8 mouse cellular contexts compared by ENCODE assay signal in genomic region chr4:43492821-43493185, GRCm38 (mm10). TPM values are rescaled to one million over a fixed set of nuclear protein-coding genes. Genes with fewer than 3 reads are reported as not detected.
DNase-seq lines count a peak whose midpoint lies in the region; ATAC-seq and TF ChIP-seq lines count a peak whose summit lies in the region.

Gene Ccdc107, plus strand, starts transcription at chr4:43492900.

- no peak for TF ChIP-seq CTCF in lung, adult 2 months (IDR thresholded peaks at IDR 0.05; ENCODE audit: insufficient read depth, low read length)

- intact Hi-C loops in heart, postnatal 25 days (cut with DNase I), result no loop called here

- peaks cover 0 to 7% of the 10 kb centered on the region in 2 experiments; a peak in 1 of 4 replicates for H3K4me1 ChIP-seq in ES-E14 (ENCODE audit: control insufficient read depth in 2 of 2, insufficient read depth in 2 of 2, low read length in 2 of 2, poor library complexity in 1 of 2)
- H3K4me1 ChIP-seq in forebrain, embryonic 15.5 days, result peaks cover 23% of the 10 kb centered on the region
- peaks cover 5% of the 10 kb centered on the region; the same call in 1 of the 2 replicates for H3K4me1 ChIP-seq in lung, adult 2 months (ENCODE audit: control insufficient read depth, insufficient read depth, low read length)

- no peaks in the 10 kb centered on the region for H3K9me3 ChIP-seq in ES-E14 (ENCODE audit: control insufficient read depth, insufficient read depth, low read depth, low read length)
- H3K9me3 ChIP-seq in forebrain, embryonic 15.5 days, result no peaks in the 10 kb centered on the region

- peak; percentile 98 for ATAC-seq in forebrain, embryonic 15.5 days (replicated peaks)
- peak; percentile 90 for ATAC-seq in neutrophil, adult 5-6 weeks (ENCODE audit: extremely low read depth, insufficient number of reproducible peaks, low FRiP score, poor library complexity, severe bottlenecking)

- WGBS in forebrain, embryonic 15.5 days, result under 1% methylated on average over 25 of the region's 25 CpGs
- under 1% methylated on average over 25 of the region's 25 CpGs for WGBS in lung, adult 2 months

- peaks cover 17% of the 10 kb centered on the region for H3K36me3 ChIP-seq in ES-E14 (ENCODE audit: control insufficient read depth, insufficient read depth, low read length, poor library complexity, severe bottlenecking)
- H3K36me3 ChIP-seq in forebrain, embryonic 15.5 days, result no peaks in the 10 kb centered on the region

- H3K4me3 ChIP-seq in ES-E14 (ENCODE audit: insufficient read depth in 1 of 2, low read depth in 1 of 2, low read length in 2 of 2, poor library complexity in 1 of 2, severe bottlenecking in 1 of 2), result peak within 1 kb of the TSS; percentile 75
- peak within 1 kb of the TSS; percentile 84 for H3K4me3 ChIP-seq in forebrain, embryonic 15.5 days
- H3K4me3 ChIP-seq in lung, adult 2 months (replicated peaks; ENCODE audit: extremely low read depth, low read depth, low read length), result peak within 1 kb of the TSS; percentile 93

- peak within 1 kb of the TSS; percentile 88 for H3K9ac ChIP-seq in ES-E14 (ENCODE audit: insufficient read depth, low read depth, low read length, poor library complexity, severe bottlenecking)
- H3K9ac ChIP-seq in forebrain, embryonic 15.5 days (replicated peaks), result peak within 1 kb of the TSS; percentile 77

- in situ Hi-C loops in ES-E14 (cut with MboI; ENCODE audit: low sequenced_read_pairs in 2 of 2, unreplicated experiment in 2 of 2), result no loop called here

- H3K27ac ChIP-seq in ES-E14 (ENCODE audit: insufficient read depth, low read depth, low read length, poor library complexity, severe bottlenecking), result no peak within 1 kb of the TSS
- H3K27ac ChIP-seq in forebrain, embryonic 15.5 days (replicated peaks), result peak within 1 kb of the TSS; percentile 95

- DNase-seq in ES-E14 (ENCODE audit: low read depth, low spot score), result peak; percentile 87
- peak; percentile 98 for DNase-seq in cerebellum, adult 11-12 months
- peak; percentile 92 for DNase-seq in heart, postnatal 25 days (ENCODE audit: low spot score)
- peak; percentile 94 to 95 for DNase-seq in layer of hippocampus, adult 18-20 months (ENCODE audit: low spot score in 2 of 2)
- peak; percentile 83 for DNase-seq in lung, adult 2 months
- peak; percentile 93 to 96 for DNase-seq in thymus, adult 18-20 months

- no peaks in the 10 kb centered on the region for H3K27me3 ChIP-seq in forebrain, embryonic 15.5 days

- H3K4me2 ChIP-seq in forebrain, embryonic 15.5 days (replicated peaks), result peak within 1 kb of the TSS; percentile 55

- TF ChIP-seq POLR2A in lung, adult 2 months (IDR thresholded peaks at IDR 0.05; ENCODE audit: borderline replicate concordance, extremely low read depth, low read depth, low read length), result no peak

TF ChIP-seq in ES-E14, 5 proteins besides CTCF, POLR2A, EP300 and RAD21:
- TF ChIP-seq ZC3H11A (IDR thresholded peaks at IDR 0.05; ENCODE audit: borderline replicate concordance, low read depth, low read length), result no peak
- TF ChIP-seq CHD2 (IDR thresholded peaks at IDR 0.05; ENCODE audit: low read depth, low read length), result no peak
- TF ChIP-seq MAFK (IDR thresholded peaks at IDR 0.05; ENCODE audit: insufficient read depth, low read depth, low read length), result peak; percentile 56; the same call in 1 of the 2 replicates
- TF ChIP-seq HCFC1 (IDR thresholded peaks at IDR 0.05; ENCODE audit: borderline replicate concordance, insufficient read depth, low read length), result peak; percentile 60; the same call in 1 of the 2 replicates

RNA-seq across cellular contexts. Expression of gene Ccdc107, which starts in this region (rescaled TPM):
- 59.1 and 84.9 TPM in 2 replicates for total RNA-seq in ES-E14 (2012; rRNA removed)
- 61.0 and 61.8 TPM in 2 replicates for polyA plus RNA-seq in forebrain, embryonic 15.5 days (2015; fragmentation: Nextera tagmentation; extraction: Ambion mirVana)
- total RNA-seq in heart, postnatal 25 days (2021), result 10 to 100 TPM; 26.6 to 31.8 TPM
- 10 to 100 TPM; 27.7 to 29.3 TPM for total RNA-seq in layer of hippocampus, adult 18-20 months (2021)
- polyA plus RNA-seq in lung, adult 2 months (2012; rRNA removed), result 191 and 235 TPM in 2 replicates
- total RNA-seq in neutrophil, adult 5-6 weeks (2017), result 26.3 and 26.9 TPM in 2 replicates
